Mouse (Mus musculus) heart, embryonic 10.5 days (tissue): ENCODE results near the gene Ift122. TPM values are rescaled to one million over a fixed set of nuclear protein-coding genes. Genes with fewer than 3 reads are reported as not detected.

Source experiments
- DNase-seq: peaks from one replicate; pipeline ENCODE4 v3.0.0-alpha.2; 2017; ENCODE audit warnings: low spot score
- H3K27ac ChIP-seq: fragments of 300-500 bp; sonication (generic); 2 replicates; pipeline ENCODE4 v1.5.1; 2016; ENCODE audit warnings: mild to moderate bottlenecking
- H3K27me3 ChIP-seq: fragments of 300-500 bp; sonication (generic); 2 replicates; pipeline ENCODE4 v1.6.1; 2016; ENCODE audit warnings: mild to moderate bottlenecking; ENCODE audit not compliant: poor library complexity, insufficient read depth, severe bottlenecking
- H3K36me3 ChIP-seq: fragments of 300-500 bp; sonication (generic); 2 replicates; pipeline ENCODE4 v1.6.1; 2016; ENCODE audit warnings: mild to moderate bottlenecking, moderate library complexity
- H3K4me1 ChIP-seq: fragments of 300-500 bp; sonication (generic); 2 replicates; pipeline ENCODE4 v1.6.1; 2016; ENCODE audit warnings: mild to moderate bottlenecking
- H3K4me3 ChIP-seq: fragments of 300-500 bp; sonication (generic); 2 replicates; pipeline ENCODE4 v1.5.1; 2016; ENCODE audit warnings: mild to moderate bottlenecking, moderate library complexity
- H3K9me3 ChIP-seq: fragments of 300-500 bp; sonication (generic); 2 replicates; pipeline ENCODE4 v1.6.1; 2016; ENCODE audit warnings: mild to moderate bottlenecking, moderate library complexity
- WGBS: fragments of 180-500 bp; shearing (Covaris S2); methylation state at CpG from one replicate; pipeline ENCODE4 v1.1.7; 2016; 5-methylcytosine and 5-hydroxymethylcytosine counted together
- polyA plus RNA-seq: library from polyadenylated mRNA; unstranded; fragments of >200 nt; fragmentation: Nextera tagmentation; extraction: Ambion mirVana; gene quantifications from 2 replicates; pipeline ENCODE4 v1.2.1, GENCODE M21; 2016

The Ift122 gene
- polyA plus RNA-seq, 1 experiment from 2014 or later, result 27.0 TPM

GRCm38 (mm10) chr6:115919876-115920275, 66.6 kb downstream of the Ift122 start:
- Histone ChIP-seq H3K27ac (peak overlapping the region; percentile 25), H3K9me3 (no peaks in the 10 kb centered on the region), H3K4me1 (peaks cover 66% of the 10 kb centered on the region), H3K4me3 (no peak overlapping the region), H3K27me3 (no peaks in the 10 kb centered on the region), H3K36me3 (peaks cover 12% of the 10 kb centered on the region; the same call in 1 of the 2 replicates)
- no peak for DNase-seq
- 85% methylated on average over 5 of the region's 5 CpGs for WGBS

- DNase-seq, result no peak
- Histone ChIP-seq H3K27ac (peak overlapping the region; percentile 78), H3K4me3 (no peak overlapping the region), H3K36me3 (0 out of 2 replicates have a peak, but pooled peaks cover 4% of the 10 kb centered on the region), H3K27me3 (no peaks in the 10 kb centered on the region), H3K9me3 (no peaks in the 10 kb centered on the region), H3K4me1 (peaks cover 66% of the 10 kb centered on the region)
- 29% methylated on average over 6 of the region's 6 CpGs for WGBS
Observed at GRCm38 (mm10) chr6:115924829-115925228, 71.6 kb downstream of the Ift122 start.

- Histone ChIP-seq H3K9me3 (no peaks in the 10 kb centered on the region), H3K4me3 (no peak overlapping the region), H3K27ac (no peak overlapping the region), H3K27me3 (no peaks in the 10 kb centered on the region), H3K4me1 (peaks cover 73% of the 10 kb centered on the region), H3K36me3 (no peaks in the 10 kb centered on the region)
- DNase-seq, result no peak
- 87% methylated on average over 10 of the region's 10 CpGs for WGBS
Observed at GRCm38 (mm10) chr6:115926416-115926815, 73.1 kb downstream of the Ift122 start.

DNA sequence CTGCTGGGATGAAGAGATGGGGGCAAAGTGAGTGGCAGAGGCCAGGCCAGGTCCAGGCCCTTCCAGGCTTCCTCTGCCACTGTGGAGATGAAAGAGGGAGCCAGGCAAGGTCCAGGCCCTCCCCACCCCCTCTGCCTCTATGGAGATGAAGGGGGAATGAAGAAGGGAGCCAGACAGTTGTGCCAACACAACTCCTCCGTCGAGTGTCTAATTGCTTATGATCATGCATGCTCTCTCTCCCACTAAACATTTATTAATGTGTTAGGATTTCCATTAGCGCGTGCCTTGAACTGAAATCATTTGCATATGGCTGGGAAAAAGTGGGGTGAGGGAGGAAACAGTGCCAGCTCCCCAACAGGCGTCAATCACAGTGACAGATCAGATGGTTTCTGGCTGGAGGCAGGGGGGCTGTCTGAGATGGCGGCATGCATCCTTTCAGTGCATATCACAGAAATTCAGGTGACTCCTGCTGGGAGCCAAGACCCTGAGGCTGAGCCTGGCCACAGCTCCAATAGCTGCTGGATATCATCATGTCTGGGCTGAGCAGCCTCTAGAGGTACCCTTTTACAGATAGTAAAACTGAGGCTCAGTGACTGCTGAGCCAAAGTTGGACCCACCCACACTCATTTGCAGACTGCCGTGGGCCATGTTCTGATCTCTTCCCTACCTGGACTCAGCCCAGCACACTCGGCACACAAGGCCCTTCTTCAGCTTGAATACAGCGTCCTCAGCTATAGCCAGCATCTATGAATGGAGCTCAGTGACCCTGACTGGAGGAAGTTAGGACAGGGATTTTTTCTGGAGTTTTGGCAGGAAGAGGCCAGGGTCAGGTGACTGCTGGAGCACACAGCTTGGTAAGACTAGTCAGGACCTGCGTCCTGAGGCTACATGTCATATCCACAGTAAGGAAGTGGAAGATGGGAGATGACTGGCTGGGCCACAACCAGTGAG, 74.3 kb downstream of the Ift122 start:
- Histone ChIP-seq H3K9me3 (no peaks in the 10 kb centered on the region), H3K27me3 (no peaks in the 10 kb centered on the region), H3K27ac (peak overlapping the region; percentile 19; the same call in 1 of the 2 replicates), H3K4me1 (peaks cover 84% of the 10 kb centered on the region), H3K4me3 (no peak overlapping the region), H3K36me3 (no peaks in the 10 kb centered on the region)
- 82% methylated on average over 10 of the region's 10 CpGs for WGBS
- no peak for DNase-seq

DNA sequence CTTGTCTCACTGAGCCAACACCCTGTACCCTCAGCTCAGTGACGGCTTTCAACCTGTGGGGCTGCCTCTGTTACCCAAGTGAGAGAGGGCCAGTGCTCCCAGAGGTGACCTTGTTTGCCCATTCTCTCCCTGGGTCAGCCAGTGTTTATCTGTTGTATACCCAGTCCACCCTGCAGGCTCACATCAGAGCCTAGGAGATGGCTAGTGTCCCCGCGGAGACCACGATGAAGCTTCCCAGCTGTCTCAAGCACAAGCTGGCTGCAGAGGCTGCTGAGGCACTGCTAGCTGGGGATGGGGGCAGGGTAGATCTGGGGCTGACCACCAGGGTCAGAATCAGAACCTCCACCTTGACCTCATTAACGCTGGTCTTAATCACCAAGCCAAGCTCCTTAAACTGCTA, 76.7 kb downstream of the Ift122 start:
- Histone ChIP-seq H3K9me3 (no peaks in the 10 kb centered on the region), H3K27ac (peak overlapping the region; percentile 72), H3K4me3 (no peak overlapping the region), H3K4me1 (peaks cover 71% of the 10 kb centered on the region), H3K27me3 (peaks cover 4% of the 10 kb centered on the region; the same call in 1 of the 2 replicates), H3K36me3 (no peaks in the 10 kb centered on the region)
- DNase-seq, result no peak
- WGBS, result 31% methylated on average over 5 of the region's 5 CpGs

GRCm38 (mm10) chr6:115931639-115932038, 78.4 kb downstream of the Ift122 start, which contains the start of gene Rho:
TSS of gene Rho (plus strand) at chr6:115931748.
- DNase-seq, result no peak
- Histone ChIP-seq H3K9me3 (no peaks in the 10 kb centered on the region), H3K4me3 (no peak within 1 kb of the TSS), H3K27ac (peak within 1 kb of the TSS; percentile 47), H3K36me3 (no peaks in the 10 kb centered on the region), H3K27me3 (peaks cover 4% of the 10 kb centered on the region; the same call in 1 of the 2 replicates), H3K4me1 (peaks cover 66% of the 10 kb centered on the region)
- WGBS, result 83% methylated on average over 14 of the region's 14 CpGs

DNA sequence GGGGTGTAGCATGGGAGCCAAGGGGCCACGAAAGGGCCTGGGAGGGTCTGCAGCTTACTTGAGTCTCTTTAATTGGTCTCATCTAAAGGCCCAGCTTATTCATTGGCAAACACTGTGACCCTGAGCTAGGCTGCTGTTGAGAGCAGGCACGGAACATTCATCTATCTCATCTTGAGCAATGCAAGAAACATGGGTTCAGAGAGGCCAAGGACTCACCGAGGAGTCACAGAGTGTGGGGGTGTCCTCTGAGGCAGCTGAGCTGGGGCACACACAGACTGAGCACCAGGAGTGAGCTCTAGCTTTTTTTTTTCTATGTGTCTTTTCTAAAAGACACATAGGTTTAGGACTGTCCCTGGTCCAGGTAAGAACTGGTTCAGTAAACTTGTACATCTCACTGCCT, 79.1 kb downstream of the Ift122 start:
- H3K4me1 ChIP-seq, result peaks cover 61% of the 10 kb centered on the region
- H3K27me3 ChIP-seq, result peaks cover 4% of the 10 kb centered on the region; the same call in 1 of the 2 replicates
- DNase-seq, result no peak
- no peaks in the 10 kb centered on the region for H3K9me3 ChIP-seq
- 82% methylated on average over 3 of the region's 3 CpGs for WGBS
- H3K27ac ChIP-seq, result 0 out of 2 replicates have a peak overlapping the region, but pooled peaks have one; percentile 47
- no peaks in the 10 kb centered on the region for H3K36me3 ChIP-seq
- no peak overlapping the region for H3K4me3 ChIP-seq

DNA sequence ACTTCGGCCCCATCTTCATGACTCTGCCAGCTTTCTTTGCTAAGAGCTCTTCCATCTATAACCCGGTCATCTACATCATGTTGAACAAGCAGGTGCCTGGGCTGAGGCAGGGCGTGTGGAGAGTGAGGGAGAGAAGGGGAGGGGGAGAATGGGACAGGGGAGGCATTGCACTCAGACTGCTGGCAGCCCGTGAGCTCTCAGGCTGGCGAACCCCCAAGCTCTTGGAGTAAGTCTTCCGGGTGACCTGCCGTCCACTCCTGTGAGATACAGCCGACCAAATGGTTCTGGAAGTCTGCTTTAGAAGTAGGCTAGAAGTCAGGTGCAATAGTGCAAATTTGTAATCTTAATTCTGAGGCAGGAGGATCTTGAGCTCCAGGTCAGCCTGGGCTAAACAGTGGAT, 82.3 kb downstream of the Ift122 start:
- Histone ChIP-seq H3K27me3 (peaks cover 4% of the 10 kb centered on the region; the same call in 1 of the 2 replicates), H3K36me3 (no peaks in the 10 kb centered on the region), H3K27ac (no peak overlapping the region; the same call in 1 of the 2 replicates), H3K4me1 (peaks cover 36% of the 10 kb centered on the region), H3K9me3 (no peaks in the 10 kb centered on the region), H3K4me3 (no peak overlapping the region)
- no peak for DNase-seq
- 76% methylated on average over 8 of the region's 8 CpGs for WGBS

DNA sequence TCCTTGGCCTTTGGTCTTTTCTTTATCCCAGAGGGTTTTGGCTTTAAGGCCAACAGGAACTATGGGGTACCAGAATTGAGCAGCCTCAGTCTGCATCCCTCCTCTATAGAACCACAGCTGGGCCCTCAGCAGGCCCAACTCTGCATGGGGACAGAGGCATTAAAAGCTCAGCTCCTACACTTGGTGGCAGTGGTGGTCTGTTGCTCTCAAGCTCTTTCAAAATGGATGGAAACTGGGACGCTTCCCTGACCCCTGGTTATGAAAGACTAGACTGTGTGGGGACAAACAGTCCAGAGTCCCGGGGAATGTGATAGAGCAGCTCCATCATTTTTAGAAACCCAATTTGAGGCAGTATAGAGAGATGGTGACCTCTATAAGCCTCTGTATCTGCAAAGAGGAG, 84.7 kb downstream of the Ift122 start:
- DNase-seq, result no peak
- Histone ChIP-seq H3K9me3 (no peaks in the 10 kb centered on the region), H3K27me3 (peaks cover 4% of the 10 kb centered on the region; the same call in 1 of the 2 replicates), H3K4me3 (no peak overlapping the region), H3K36me3 (no peaks in the 10 kb centered on the region), H3K4me1 (peaks cover 33% of the 10 kb centered on the region), H3K27ac (no peak overlapping the region)
- WGBS, result 76% methylated on average over 2 of the region's 2 CpGs

- DNase-seq, result no peak
- Histone ChIP-seq H3K9me3 (no peaks in the 10 kb centered on the region), H3K4me1 (peaks cover 38% of the 10 kb centered on the region), H3K4me3 (no peak overlapping the region), H3K27ac (no peak overlapping the region), H3K27me3 (peaks cover 3% of the 10 kb centered on the region; the same call in 1 of the 2 replicates), H3K36me3 (no peaks in the 10 kb centered on the region)
- 56% methylated on average over 1 of the region's 1 CpGs for whole genome bisulfite sequencing
Observed at GRCm38 (mm10) chr6:115938798-115939197, 85.5 kb downstream of the Ift122 start.

GRCm38 (mm10) chr6:115940603-115941002, 87.3 kb downstream of the Ift122 start:
- H3K36me3 ChIP-seq, result no peaks in the 10 kb centered on the region
- H3K9me3 ChIP-seq, result no peaks in the 10 kb centered on the region
- DNase-seq, result no peak
- no peak overlapping the region for H3K27ac ChIP-seq
- peaks cover 50% of the 10 kb centered on the region for H3K4me1 ChIP-seq
- WGBS, result 83% methylated on average over 1 of the region's 1 CpGs
- no peaks in the 10 kb centered on the region for H3K27me3 ChIP-seq
- no peak overlapping the region for H3K4me3 ChIP-seq

- Histone ChIP-seq H3K27me3 (no peaks in the 10 kb centered on the region), H3K4me3 (no peak overlapping the region), H3K9me3 (no peaks in the 10 kb centered on the region), H3K36me3 (no peaks in the 10 kb centered on the region), H3K27ac (peak overlapping the region; percentile 64), H3K4me1 (peaks cover 53% of the 10 kb centered on the region)
- WGBS, result 5% methylated on average over 7 of the region's 12 CpGs
- DNase-seq, result no peak
Observed at GRCm38 (mm10) chr6:115941128-115941527, 87.9 kb downstream of the Ift122 start.
